Mouse (Mus musculus) ES-E14 (cell line): Measurements from ENCODE around the gene Cyp17a1. TPM values are rescaled to one million over a fixed set of nuclear protein-coding genes. Genes with fewer than 3 reads are reported as not detected.

Source experiments
- DNase-seq: peaks from one replicate; pipeline ENCODE4 v3.0.0-alpha.2; 2013; ENCODE audit warnings: low read depth, low spot score
- H3K27ac ChIP-seq: 2 replicates; pipeline ENCODE4 v1.5.1; 2012; ENCODE audit warnings: low read depth, mild to moderate bottlenecking, low read length, moderate library complexity, mixed read lengths; ENCODE audit not compliant: poor library complexity, insufficient read depth, severe bottlenecking
- H3K36me3 ChIP-seq: 2 replicates; pipeline ENCODE4 v1.6.1; 2012; ENCODE audit warnings: mild to moderate bottlenecking, low read length, moderate library complexity, mixed read lengths; ENCODE audit not compliant: control insufficient read depth, poor library complexity, insufficient read depth, severe bottlenecking
- H3K4me1 ChIP-seq, 2 experiments: fragments of 150-350 bp in 1 of 2; sonication (generic) in 1 of 2; 2 replicates each; pipeline ENCODE4 v1.6.1; 2012; ENCODE audit warnings: low read length in 2 of 2, mild to moderate bottlenecking in 1 of 2, mixed read lengths in 1 of 2; ENCODE audit not compliant: control insufficient read depth in 2 of 2, insufficient read depth in 2 of 2, poor library complexity in 1 of 2
- H3K4me3 ChIP-seq, 2 experiments: fragments of 150-350 bp in 1 of 2; sonication (generic) in 1 of 2; 2 replicates each; pipeline ENCODE4 v1.5.1; 2012; ENCODE audit warnings: low read length in 2 of 2, low read depth in 1 of 2, mild to moderate bottlenecking in 1 of 2, mixed read lengths in 1 of 2; ENCODE audit not compliant: insufficient read depth in 1 of 2, poor library complexity in 1 of 2, severe bottlenecking in 1 of 2
- H3K9ac ChIP-seq: 2 replicates; pipeline ENCODE4 v1.6.1; 2012; ENCODE audit warnings: low read depth, mild to moderate bottlenecking, low read length, mixed read lengths; ENCODE audit not compliant: poor library complexity, insufficient read depth, severe bottlenecking
- H3K9me3 ChIP-seq: fragments of 150-350 bp; sonication (generic); 2 replicates; pipeline ENCODE4 v1.6.1; 2012; ENCODE audit warnings: low read depth, mild to moderate bottlenecking, low read length; ENCODE audit not compliant: control insufficient read depth, insufficient read depth
- CHD2 ChIP-seq: IDR thresholded peaks from 2 replicates; pipeline ENCODE4 v1.6.1; 2014; ENCODE audit warnings: mild to moderate bottlenecking, low read depth, low read length, inconsistent platforms
- HCFC1 ChIP-seq: IDR thresholded peaks from 2 replicates; pipeline ENCODE4 v1.6.1; 2012; ENCODE audit warnings: low read length, inconsistent platforms, borderline replicate concordance; ENCODE audit not compliant: insufficient read depth
- MAFK ChIP-seq: IDR thresholded peaks from 2 replicates; pipeline ENCODE4 v1.6.1; 2014; ENCODE audit warnings: mild to moderate bottlenecking, low read depth, low read length, inconsistent platforms; ENCODE audit not compliant: insufficient read depth
- ZC3H11A ChIP-seq: IDR thresholded peaks from 2 replicates; pipeline ENCODE4 v1.6.1; 2012; ENCODE audit warnings: low read depth, mild to moderate bottlenecking, inconsistent platforms, low read length, borderline replicate concordance
- ZNF384 ChIP-seq: IDR thresholded peaks from 2 replicates; pipeline ENCODE4 v1.6.1; 2012; ENCODE audit warnings: low read depth, low read length, inconsistent platforms
- in situ Hi-C, 2 experiments: fragments of 600-800 bp; cut with MboI; formaldehyde crosslinking; loops; one replicate each; pipeline ENCODE4 v1.15.1; 2025; ENCODE audit warnings: low sequenced_read_pairs in 2 of 2, inconsistent platforms in 1 of 2; ENCODE audit not compliant: unreplicated experiment in 2 of 2
- total RNA-seq: library from RNA; depleted of rRNA; stranded (reverse); fragments of 300-350 nt; gene quantifications from 2 replicates; pipeline ENCODE4 v1.2.3, GENCODE M21; 2012

Cyp17a1 gene
- total RNA-seq, 1 experiment = not detected

GRCm38 (mm10) chr19:46707296-46708151 is 34.6 kb upstream of the Cyp17a1 start, which contains the start of gene As3mt:
Gene As3mt, plus strand, starts transcription at chr19:46707458.
- TF ChIP-seq ZNF384 = no peak
- TF ChIP-seq MAFK = no peak
- TF ChIP-seq ZC3H11A = no peak
- no peak for TF ChIP-seq CHD2
- TF ChIP-seq HCFC1 = no peak
- no peak for DNase-seq
- Histone ChIP-seq H3K4me3 (peak within 1 kb of the TSS; percentile 68 to 75), H3K9ac (peak within 1 kb of the TSS; percentile 57), H3K27ac (no peak within 1 kb of the TSS; the same call in 1 of the 2 replicates), H3K36me3 (peaks cover 2% of the 10 kb centered on the region; the same call in 1 of the 2 replicates), H3K4me1 (peaks cover 1 to 9% of the 10 kb centered on the region in 2 experiments; a peak in 2 of 4 replicates), H3K9me3 (no peaks in the 10 kb centered on the region)
- in situ Hi-C loops = no loop called here

GRCm38 (mm10) chr19:46706540-46707295 is 33.7 kb upstream of the Cyp17a1 start:
- no peak overlapping the region for H3K27ac ChIP-seq

GRCm38 (mm10) chr19:46705779-46706495 is 33.0 kb upstream of the Cyp17a1 start:
- Histone ChIP-seq H3K9me3 (no peaks in the 10 kb centered on the region), H3K9ac (no peak overlapping the region), H3K36me3 (peaks cover 2% of the 10 kb centered on the region; the same call in 1 of the 2 replicates), H3K27ac (no peak overlapping the region), H3K4me1 (peaks cover 1 to 14% of the 10 kb centered on the region in 2 experiments; a peak in 3 of 4 replicates), H3K4me3 (no peak overlapping the region)
- no peak for DNase-seq
- no peak for TF ChIP-seq MAFK
- TF ChIP-seq CHD2 = no peak
- no peak for TF ChIP-seq ZNF384
- TF ChIP-seq HCFC1 = no peak
- TF ChIP-seq ZC3H11A = no peak
- in situ Hi-C loops = no loop called here

More at GRCm38 (mm10) chr19:46706540-46707295, 33.7 kb upstream of the Cyp17a1 start:
- no peak for DNase-seq
- Histone ChIP-seq H3K4me1 (peaks cover 1 to 9% of the 10 kb centered on the region in 2 experiments; a peak in 2 of 4 replicates), H3K36me3 (peaks cover 2% of the 10 kb centered on the region; the same call in 1 of the 2 replicates), H3K9ac (no peak overlapping the region), H3K9me3 (no peaks in the 10 kb centered on the region), H3K4me3 (peak overlapping the region in 1 of 2 experiments; percentile 75; a peak in 2 of 4 replicates)
- in situ Hi-C loops = no loop called here
- no peak for TF ChIP-seq CHD2
- TF ChIP-seq MAFK = no peak
- no peak for TF ChIP-seq HCFC1
- TF ChIP-seq ZNF384 = no peak
- no peak for TF ChIP-seq ZC3H11A

GRCm38 (mm10) chr19:46701156-46701555 is 28.2 kb upstream of the Cyp17a1 start:
- in situ Hi-C loops = no loop called here
- TF ChIP-seq CHD2 (no peak), HCFC1 (no peak), MAFK (no peak), ZNF384 (no peak), ZC3H11A (no peak)
- Histone ChIP-seq H3K9me3 (no peaks in the 10 kb centered on the region), H3K4me1 (peaks cover 0 to 27% of the 10 kb centered on the region in 2 experiments; a peak in 3 of 4 replicates), H3K9ac (no peak overlapping the region), H3K4me3 (no peak overlapping the region; a peak in 1 of 4 replicates), H3K36me3 (no peaks in the 10 kb centered on the region), H3K27ac (no peak overlapping the region)
- no peak for DNase-seq
